Mouse (Mus musculus) neural tube, embryonic 15.5 days (tissue): ENCODE measurements around the gene Gm45062. TPM values are rescaled to one million over a fixed set of nuclear protein-coding genes. Genes with fewer than 3 reads are reported as not detected.
A peak's percentile ranks its signal among the peaks of the same experiment; 100 is the strongest.

Experiments used
- ATAC-seq: fragments of 200-750 bp; cut with Nextera tagmentation; 2 replicates; pipeline ENCODE4 v1.8.0; 2017; ENCODE audit warnings: mild to moderate bottlenecking, moderate TSS enrichment, moderate library complexity; ENCODE audit not compliant: low FRiP score
- H3K27ac ChIP-seq: fragments of 300-500 bp; sonication (generic); replicated peaks from 2 replicates; pipeline ENCODE4 v1.5.1; 2015; ENCODE audit warnings: mild to moderate bottlenecking, inconsistent platforms
- H3K27me3 ChIP-seq: fragments of 300-500 bp; sonication (generic); replicated peaks from 2 replicates; pipeline ENCODE4 v1.6.1; 2015; ENCODE audit warnings: inconsistent platforms
- H3K36me3 ChIP-seq: fragments of 300-500 bp; sonication (generic); 2 replicates; pipeline ENCODE4 v1.6.1; 2015; ENCODE audit warnings: inconsistent platforms
- H3K4me1 ChIP-seq: fragments of 300-500 bp; sonication (generic); 2 replicates; pipeline ENCODE4 v1.6.1; 2015; ENCODE audit warnings: inconsistent platforms
- H3K4me2 ChIP-seq: fragments of 300-500 bp; sonication (generic); 2 replicates; pipeline ENCODE4 v1.6.1; 2015; ENCODE audit warnings: inconsistent platforms, mild to moderate bottlenecking, moderate library complexity
- H3K4me3 ChIP-seq: fragments of 300-500 bp; sonication (generic); replicated peaks from 2 replicates; pipeline ENCODE4 v1.5.1; 2015; ENCODE audit warnings: mild to moderate bottlenecking, inconsistent platforms
- H3K9ac ChIP-seq: fragments of 300-500 bp; sonication (generic); replicated peaks from 2 replicates; pipeline ENCODE4 v1.6.1; 2015; ENCODE audit warnings: mild to moderate bottlenecking, inconsistent platforms
- H3K9me3 ChIP-seq: fragments of 300-500 bp; sonication (generic); replicated peaks from 2 replicates; pipeline ENCODE4 v1.6.1; 2016; ENCODE audit warnings: inconsistent platforms
- WGBS: fragments of 180-500 bp; shearing (Covaris S2); methylation state at CpG from one replicate; pipeline ENCODE4 v1.1.7; 2015; ENCODE audit warnings: mixed read lengths; 5-methylcytosine and 5-hydroxymethylcytosine counted together
- polyA plus RNA-seq: library from polyadenylated mRNA; unstranded; fragments of >200 nt; fragmentation: Nextera tagmentation; extraction: Ambion mirVana; gene quantifications from 2 replicates; pipeline ENCODE4 v1.2.1, GENCODE M21; 2015

Gene Gm45062
- polyA plus RNA-seq, 1 experiment from 2014 or later = 9.4 TPM

- Histone ChIP-seq H3K27ac (no peak overlapping the region), H3K9me3 (no peaks in the 10 kb centered on the region), H3K4me3 (no peak overlapping the region), H3K36me3 (no peaks in the 10 kb centered on the region), H3K27me3 (no peaks in the 10 kb centered on the region), H3K4me1 (no peaks in the 10 kb centered on the region), H3K4me2 (no peak overlapping the region), H3K9ac (no peak overlapping the region)
- ATAC-seq = no peak
- 46% methylated on average over 6 of the region's 6 CpGs for WGBS
These were observed 238.6 kb downstream of the Gm45062 start for GRCm38 (mm10) chr6:8497868-8498257.

DNA sequence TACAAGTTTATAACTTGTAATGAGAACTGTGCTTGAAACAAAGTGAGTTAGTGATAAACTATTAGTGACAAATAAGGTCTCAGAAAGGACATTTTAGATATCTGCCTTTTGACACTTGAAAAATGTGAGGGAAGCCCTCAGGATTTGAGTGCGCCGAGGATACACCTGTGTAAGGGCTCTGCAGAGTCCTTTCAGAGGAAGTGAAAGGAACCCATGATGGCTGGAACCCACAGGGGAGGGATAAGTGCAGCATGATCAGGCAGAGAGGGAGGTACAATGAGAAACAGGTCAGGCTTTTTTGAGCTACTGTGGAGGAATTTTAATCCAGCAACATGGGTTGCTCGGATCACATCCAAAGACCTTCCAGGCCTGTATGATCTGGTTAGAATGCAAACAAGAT lies 239.7 kb downstream of the Gm45062 start:
- no peak for ATAC-seq
- no peak overlapping the region for H3K9ac ChIP-seq
- no peaks in the 10 kb centered on the region for H3K9me3 ChIP-seq
- H3K27me3 ChIP-seq = no peaks in the 10 kb centered on the region
- no peaks in the 10 kb centered on the region for H3K36me3 ChIP-seq
- WGBS = 92% methylated on average over 3 of the region's 3 CpGs
- H3K27ac ChIP-seq = no peak overlapping the region
- no peak overlapping the region for H3K4me3 ChIP-seq
- no peak overlapping the region for H3K4me2 ChIP-seq
- H3K4me1 ChIP-seq = no peaks in the 10 kb centered on the region

DNA sequence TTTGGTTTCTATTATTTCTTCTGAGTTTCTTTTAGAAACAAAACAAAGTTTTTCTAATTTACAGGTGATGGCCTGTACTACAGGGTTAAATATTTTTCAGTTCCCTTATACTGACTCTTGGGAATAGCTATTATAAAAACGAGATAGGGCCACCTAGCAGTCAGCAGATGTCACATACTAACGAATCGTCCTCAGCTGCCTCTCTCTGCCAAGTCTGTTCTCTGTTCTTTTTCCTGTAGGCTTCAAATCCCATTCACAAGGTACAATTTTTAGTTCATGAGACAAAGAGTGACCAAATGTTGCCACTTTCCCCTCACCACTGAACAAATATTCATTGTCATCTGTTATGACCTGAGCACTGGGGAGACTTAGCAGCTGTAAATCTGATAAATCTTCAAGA lies 244.7 kb downstream of the Gm45062 start:
- 32% methylated on average over 3 of the region's 3 CpGs for WGBS
- Histone ChIP-seq H3K4me2 (no peak overlapping the region), H3K9me3 (no peaks in the 10 kb centered on the region), H3K27ac (no peak overlapping the region), H3K9ac (no peak overlapping the region), H3K27me3 (no peaks in the 10 kb centered on the region), H3K4me1 (peaks cover 4% of the 10 kb centered on the region; the same call in 1 of the 2 replicates), H3K36me3 (no peaks in the 10 kb centered on the region), H3K4me3 (no peak overlapping the region)
- no peak for ATAC-seq

GRCm38 (mm10) chr6:8504521-8505228 lies 245.4 kb downstream of the Gm45062 start:
- H3K4me1 ChIP-seq = peaks cover 4% of the 10 kb centered on the region; the same call in 1 of the 2 replicates

GRCm38 (mm10) chr6:8506631-8507030 lies 247.4 kb downstream of the Gm45062 start:
- no peak overlapping the region for H3K27ac ChIP-seq
- ATAC-seq = no peak
- no peaks in the 10 kb centered on the region for H3K27me3 ChIP-seq
- H3K4me2 ChIP-seq = no peak overlapping the region
- H3K9me3 ChIP-seq = no peaks in the 10 kb centered on the region
- no peak overlapping the region for H3K4me3 ChIP-seq
- H3K4me1 ChIP-seq = peaks cover 14% of the 10 kb centered on the region
- H3K36me3 ChIP-seq = no peaks in the 10 kb centered on the region
- no peak overlapping the region for H3K9ac ChIP-seq

More at GRCm38 (mm10) chr6:8504521-8505228, 245.4 kb downstream of the Gm45062 start:
- WGBS = 82% methylated on average over 6 of the region's 6 CpGs
- Histone ChIP-seq H3K4me2 (no peak overlapping the region), H3K27ac (no peak overlapping the region), H3K9ac (no peak overlapping the region), H3K27me3 (no peaks in the 10 kb centered on the region), H3K36me3 (no peaks in the 10 kb centered on the region), H3K9me3 (no peaks in the 10 kb centered on the region), H3K4me3 (no peak overlapping the region)
- ATAC-seq = no peak

GRCm38 (mm10) chr6:8508883-8509536 lies 249.8 kb downstream of the Gm45062 start:
- peak; percentile 98 for ATAC-seq
- peak overlapping the region; percentile 96 for H3K4me3 ChIP-seq
- peak overlapping the region; percentile 100 for H3K27ac ChIP-seq
- H3K27me3 ChIP-seq = no peaks in the 10 kb centered on the region
- H3K9ac ChIP-seq = peak overlapping the region; percentile 98
- H3K4me2 ChIP-seq = peak overlapping the region; percentile 71
- no peaks in the 10 kb centered on the region for H3K36me3 ChIP-seq
- peaks cover 30% of the 10 kb centered on the region for H3K4me1 ChIP-seq
- under 1% methylated on average over 56 of the region's 56 CpGs for WGBS
- H3K9me3 ChIP-seq = no peaks in the 10 kb centered on the region

- H3K4me3 ChIP-seq = peak within 1 kb of the TSS; percentile 96
- H3K36me3 ChIP-seq = no peaks in the 10 kb centered on the region
- peak within 1 kb of the TSS; percentile 100 for H3K27ac ChIP-seq
- peak; percentile 90 for ATAC-seq
- H3K4me1 ChIP-seq = peaks cover 30% of the 10 kb centered on the region
- under 1% methylated on average over 44 of the region's 69 CpGs for WGBS
- no peaks in the 10 kb centered on the region for H3K9me3 ChIP-seq
- peak within 1 kb of the TSS; percentile 71 for H3K4me2 ChIP-seq
- peak within 1 kb of the TSS; percentile 98 for H3K9ac ChIP-seq
- H3K27me3 ChIP-seq = no peaks in the 10 kb centered on the region
These were observed 250.3 kb downstream of the Gm45062 start, which contains the start of gene Glcci1 for GRCm38 (mm10) chr6:8509551-8509950. Gene Glcci1 (plus strand): TSS chr6:8509600.

- peak; percentile 3; the same call in 1 of the 2 replicates for ATAC-seq
- H3K27ac ChIP-seq = peak overlapping the region; percentile 100
- no peaks in the 10 kb centered on the region for H3K9me3 ChIP-seq
- peak overlapping the region; percentile 96 for H3K4me3 ChIP-seq
- H3K36me3 ChIP-seq = no peaks in the 10 kb centered on the region
- peak overlapping the region; percentile 68 for H3K4me2 ChIP-seq
- under 1% methylated on average over 48 of the region's 73 CpGs for WGBS
- no peaks in the 10 kb centered on the region for H3K27me3 ChIP-seq
- H3K9ac ChIP-seq = peak overlapping the region; percentile 98
- peaks cover 30% of the 10 kb centered on the region for H3K4me1 ChIP-seq
These were observed 251.0 kb downstream of the Gm45062 start for GRCm38 (mm10) chr6:8509961-8510863.

DNA sequence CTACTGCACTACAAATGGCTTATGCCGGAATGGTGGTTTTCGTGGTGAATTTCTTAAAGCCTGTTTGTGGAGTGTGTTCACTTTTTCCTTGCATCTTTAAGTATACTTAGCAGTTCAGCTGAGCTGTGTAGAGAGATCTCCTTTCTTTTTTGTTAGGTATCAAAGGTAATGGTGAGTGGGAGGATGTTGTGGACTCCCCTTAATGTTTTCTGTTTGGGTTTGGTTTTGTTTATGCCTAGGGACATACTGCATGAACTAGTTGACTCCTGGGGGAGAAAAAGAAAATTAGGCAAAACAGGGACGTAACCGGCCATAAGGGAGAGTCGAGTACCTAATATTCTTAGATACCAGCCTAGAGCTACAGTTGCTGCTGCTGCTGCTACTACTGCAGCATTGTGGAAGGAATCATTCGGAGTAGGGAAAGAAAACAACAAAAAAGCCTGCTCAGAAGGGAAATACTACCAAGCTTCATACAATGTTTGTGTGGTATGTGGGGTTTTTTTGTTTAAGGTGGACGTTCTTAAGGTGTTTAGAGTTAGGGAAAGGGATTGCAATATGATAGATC lies 251.7 kb downstream of the Gm45062 start:
- no peaks in the 10 kb centered on the region for H3K27me3 ChIP-seq
- no peaks in the 10 kb centered on the region for H3K36me3 ChIP-seq
- H3K9me3 ChIP-seq = no peaks in the 10 kb centered on the region
- H3K4me1 ChIP-seq = peaks cover 30% of the 10 kb centered on the region
- WGBS = 3% methylated on average over 7 of the region's 7 CpGs
- peak overlapping the region; percentile 68 for H3K4me2 ChIP-seq
- peak overlapping the region; percentile 98 for H3K9ac ChIP-seq
- peak overlapping the region; percentile 96 for H3K4me3 ChIP-seq
- H3K27ac ChIP-seq = peak overlapping the region; percentile 100
- ATAC-seq = no peak

DNA sequence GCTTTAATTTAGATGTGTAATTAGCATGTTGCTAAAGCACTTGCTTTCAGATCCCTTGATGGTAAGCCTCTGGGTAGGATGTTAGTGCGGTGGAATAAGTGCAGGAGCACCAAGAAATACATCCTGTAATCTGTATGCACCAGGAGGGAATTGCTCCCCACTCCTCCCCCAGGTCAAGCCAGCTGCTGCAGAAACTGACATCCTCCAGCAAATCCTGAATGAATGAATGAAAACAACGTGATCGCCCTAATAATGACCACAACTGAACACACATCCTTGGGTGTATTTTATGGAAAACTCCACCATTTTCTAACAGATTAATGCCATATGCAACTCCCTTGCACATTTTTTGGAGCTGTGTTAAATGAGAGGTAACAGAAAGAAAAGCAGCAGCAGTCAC lies 252.2 kb downstream of the Gm45062 start:
- Histone ChIP-seq H3K27ac (peak overlapping the region; percentile 100; the same call in 1 of the 2 replicates), H3K36me3 (no peaks in the 10 kb centered on the region), H3K27me3 (no peaks in the 10 kb centered on the region), H3K9ac (peak overlapping the region; percentile 98), H3K9me3 (no peaks in the 10 kb centered on the region), H3K4me2 (peak overlapping the region; percentile 68), H3K4me3 (peak overlapping the region; percentile 96), H3K4me1 (peaks cover 30% of the 10 kb centered on the region)
- WGBS = 8% methylated on average over 3 of the region's 3 CpGs
- ATAC-seq = no peak

DNA sequence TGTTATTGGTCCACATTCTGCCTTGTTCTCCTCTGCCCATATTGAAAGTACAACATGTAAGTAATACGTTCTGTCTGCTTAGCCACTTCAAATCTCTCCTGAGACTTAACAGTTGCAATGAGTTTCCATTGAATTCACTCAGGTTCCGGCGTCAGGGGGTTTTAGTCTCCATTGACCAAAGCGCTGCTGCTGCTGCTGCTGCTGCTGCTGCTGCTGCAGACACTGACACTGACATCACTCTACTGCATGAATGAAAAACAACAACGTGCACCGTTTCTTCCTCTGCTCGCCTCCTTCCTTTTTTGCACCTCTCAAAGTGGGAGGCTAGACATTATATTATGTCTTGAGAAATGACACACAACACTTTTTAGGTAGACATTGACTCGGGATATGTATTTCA lies 253.2 kb downstream of the Gm45062 start:
- WGBS = 10% methylated on average over 8 of the region's 8 CpGs
- Histone ChIP-seq H3K4me1 (peaks cover 30% of the 10 kb centered on the region), H3K4me2 (peak overlapping the region; percentile 68), H3K27me3 (no peaks in the 10 kb centered on the region), H3K27ac (0 out of 2 replicates have a peak overlapping the region, but pooled peaks have one; percentile 37), H3K4me3 (peak overlapping the region; percentile 96), H3K9me3 (no peaks in the 10 kb centered on the region), H3K36me3 (no peaks in the 10 kb centered on the region), H3K9ac (peak overlapping the region; percentile 98)
- ATAC-seq = no peak
